Comparison of ENCODE assay signal across 23 mouse cellular contexts in genomic region chr19:4226779-4227178, GRCm38 (mm10). TPM values are rescaled to one million over a fixed set of nuclear protein-coding genes. Genes with fewer than 3 reads are reported as not detected.
DNase-seq lines count a peak whose midpoint lies in the region; ATAC-seq and TF ChIP-seq lines count a peak whose summit lies in the region.
"Had no signal": no experiment of that assay in that cellular context is flagged by ENCODE, and none has a peak within 500 bp of the region (broad histone marks: within the 10 kb centered on the region; RNA-seq: fewer than 3 reads in every experiment).

No protein-coding gene starts in this region.

- peaks cover 4% of the 10 kb centered on the region for H3K4me1 ChIP-seq in midbrain, embryonic 11.5 days (ENCODE audit: control insufficient read depth, insufficient read depth, low read length)
- peaks cover 4% of the 10 kb centered on the region for H3K4me1 ChIP-seq in midbrain, embryonic 14.5 days (ENCODE audit: control insufficient read depth, insufficient read depth, low read length)
- H3K4me1 ChIP-seq in bone marrow, adult 2 months (ENCODE audit: control insufficient read depth, insufficient read depth, low read length) = peaks cover 16% of the 10 kb centered on the region

- H3K9me3 ChIP-seq in midbrain, embryonic 11.5 days (ENCODE audit: control insufficient read depth, low read length) = no peaks in the 10 kb centered on the region
- no peaks in the 10 kb centered on the region for H3K9me3 ChIP-seq in midbrain, embryonic 14.5 days (ENCODE audit: control insufficient read depth, low read length)
- H3K9me3 ChIP-seq: embryonic facial prominence, embryonic 13.5 days; forebrain, embryonic 12.5 days; heart, embryonic 15.5 days; hindbrain, embryonic 10.5 days had no signal

- H3K36me3 ChIP-seq in midbrain, embryonic 11.5 days (ENCODE audit: control insufficient read depth, insufficient read depth, low read length) = no peaks in the 10 kb centered on the region
- no peaks in the 10 kb centered on the region for H3K36me3 ChIP-seq in midbrain, embryonic 14.5 days (ENCODE audit: control insufficient read depth, insufficient read depth, low read length)
- H3K36me3 ChIP-seq in splenic B cell, adult 2 months (ENCODE audit: control insufficient read depth, insufficient read depth, low read length, poor library complexity, severe bottlenecking) = peaks cover 3% of the 10 kb centered on the region; the same call in 1 of the 2 replicates
- H3K36me3 ChIP-seq: forebrain, embryonic 12.5 days; heart, embryonic 15.5 days; hindbrain, embryonic 10.5 days had no signal

- H3K27ac ChIP-seq in midbrain, embryonic 11.5 days (ENCODE audit: low read depth, low read length) = no peak overlapping the region
- H3K27ac ChIP-seq in midbrain, embryonic 14.5 days (replicated peaks; ENCODE audit: low read depth, low read length) = no peak overlapping the region
- peak overlapping the region; percentile 49; the same call in 1 of the 2 replicates for H3K27ac ChIP-seq in bone marrow, adult 2 months (ENCODE audit: control insufficient read depth, insufficient read depth, low read depth, low read length, poor library complexity)
- H3K27ac ChIP-seq: embryonic facial prominence, embryonic 13.5 days; forebrain, embryonic 12.5 days; heart, adult 2 months; heart, embryonic 15.5 days; hindbrain, embryonic 10.5 days; hindbrain, embryonic 14.5 days had no signal

- no peak overlapping the region for H3K4me3 ChIP-seq in midbrain, embryonic 11.5 days (ENCODE audit: low read depth, low read length)
- H3K4me3 ChIP-seq in midbrain, embryonic 14.5 days (replicated peaks; ENCODE audit: low read depth, low read length) = no peak overlapping the region
- H3K4me3 ChIP-seq in bone marrow, adult 2 months (replicated peaks; ENCODE audit: control insufficient read depth, low read depth, low read length) = no peak overlapping the region
- H3K4me3 ChIP-seq: embryonic facial prominence, embryonic 13.5 days; forebrain, embryonic 12.5 days; heart, adult 2 months; heart, embryonic 15.5 days; hindbrain, embryonic 10.5 days had no signal

- peak; percentile 1 for DNase-seq in midbrain, embryonic 11.5 days (ENCODE audit: low spot score, missing footprints)
- no peak for DNase-seq in midbrain, embryonic 14.5 days
- DNase-seq in thymus, postnatal 25 days = peak; percentile 13
- DNase-seq in thymus, postnatal 14 days = no peak
- DNase-seq in splenic B cell, adult 2 months (ENCODE audit: low read depth, low spot score) = peak; percentile 63
- DNase-seq in testis, postnatal 14 days (ENCODE audit: low spot score) = no peak
- DNase-seq: adrenal gland, adult 8-10 months; adrenal gland, postnatal 36 days; cerebellum, adult 11-12 months; cerebellum, adult 9-11 months; cerebellum, postnatal 36 days; gastrocnemius, postnatal 10 days had no signal

- WGBS in midbrain, embryonic 11.5 days = 91% methylated on average over 7 of the region's 7 CpGs
- 88% methylated on average over 7 of the region's 7 CpGs for WGBS in midbrain, embryonic 14.5 days
- WGBS in bone marrow, adult 2 months = 19% methylated on average over 7 of the region's 7 CpGs

- TF ChIP-seq CTCF in bone marrow, adult 2 months (IDR thresholded peaks at IDR 0.05; ENCODE audit: control insufficient read depth, insufficient read depth, low read length) = no peak

- H3K27me3 ChIP-seq in midbrain, embryonic 11.5 days (ENCODE audit: control insufficient read depth, insufficient read depth, low read length) = peaks cover 3% of the 10 kb centered on the region; the same call in 1 of the 2 replicates
- H3K27me3 ChIP-seq in midbrain, embryonic 14.5 days (ENCODE audit: control insufficient read depth, insufficient read depth, low read length) = no peaks in the 10 kb centered on the region
- no peaks in the 10 kb centered on the region for H3K27me3 ChIP-seq in splenic B cell, adult 2 months (ENCODE audit: control insufficient read depth, insufficient read depth, low read length, poor library complexity, severe bottlenecking)

- no peak for ATAC-seq in midbrain, embryonic 11.5 days (ENCODE audit: low FRiP score)
- ATAC-seq in midbrain, embryonic 14.5 days (ENCODE audit: low FRiP score, low TSS enrichment) = no peak
- ATAC-seq: forebrain, embryonic 16.5 days had no signal

- TF ChIP-seq POLR2A in bone marrow, adult 2 months (IDR thresholded peaks at IDR 0.05; ENCODE audit: borderline replicate concordance, control insufficient read depth, low read depth, low read length) = no peak

- no peak overlapping the region for H3K9ac ChIP-seq in midbrain, embryonic 11.5 days (ENCODE audit: low read length)
- H3K9ac ChIP-seq in midbrain, embryonic 14.5 days (replicated peaks; ENCODE audit: low read length) = no peak overlapping the region
- H3K9ac ChIP-seq: embryonic facial prominence, embryonic 13.5 days; forebrain, embryonic 12.5 days; heart, embryonic 15.5 days; hindbrain, embryonic 14.5 days had no signal

- H3K4me2 ChIP-seq in midbrain, embryonic 11.5 days = no peak overlapping the region
- H3K4me2 ChIP-seq in midbrain, embryonic 14.5 days (ENCODE audit: low read length) = no peak overlapping the region
- H3K4me2 ChIP-seq: embryonic facial prominence, embryonic 13.5 days; forebrain, embryonic 12.5 days; heart, embryonic 11.5 days; heart, embryonic 15.5 days; hindbrain, embryonic 14.5 days had no signal

RNA-seq across cellular contexts. Expression of gene Pold4, which starts 4.9 kb away (rescaled TPM):
- 12.2 and 12.6 TPM in 2 replicates for polyA plus RNA-seq in midbrain, embryonic 11.5 days (2014; fragmentation: Nextera tagmentation; extraction: Ambion mirVana)
- polyA plus RNA-seq in midbrain, embryonic 14.5 days (2014; fragmentation: Nextera tagmentation; extraction: Ambion mirVana) = 18.5 and 19.1 TPM in 2 replicates
- polyA plus RNA-seq in bone marrow, adult 2 months (2011; ENCODE audit: insufficient read depth, insufficient read length, low replicate concordance, missing spikeins) = 31.7 and 54.7 TPM in 2 replicates

RNA-seq across cellular contexts. Expression of gene AC109138.7, which starts 12.6 kb away (rescaled TPM):
- not detected in 2 replicates for polyA plus RNA-seq in midbrain, embryonic 11.5 days (2014; fragmentation: Nextera tagmentation; extraction: Ambion mirVana)
- not detected in 2 replicates for polyA plus RNA-seq in midbrain, embryonic 14.5 days (2014; fragmentation: Nextera tagmentation; extraction: Ambion mirVana)
- polyA plus RNA-seq in bone marrow, adult 2 months (2011; ENCODE audit: insufficient read depth, insufficient read length, low replicate concordance, missing spikeins) = not detected in 2 replicates
- polyA plus RNA-seq: brain, embryonic 14.5 days; embryonic facial prominence, embryonic 13.5 days; forebrain, embryonic 12.5 days; forebrain, embryonic 16.5 days; frontal cortex, adult 2 months; heart, adult 2 months; heart, embryonic 11.5 days; heart, embryonic 15.5 days; hindbrain, embryonic 10.5 days; hindbrain, embryonic 14.5 days had no signal

RNA-seq across cellular contexts. Expression of gene Clcf1, which starts 12.7 kb away (rescaled TPM):
- 0.31 and 0.32 TPM in 2 replicates for polyA plus RNA-seq in midbrain, embryonic 11.5 days (2014; fragmentation: Nextera tagmentation; extraction: Ambion mirVana)
- 0.08 and 0.46 TPM in 2 replicates for polyA plus RNA-seq in midbrain, embryonic 14.5 days (2014; fragmentation: Nextera tagmentation; extraction: Ambion mirVana)
- polyA plus RNA-seq in bone marrow, adult 2 months (2011; ENCODE audit: insufficient read depth, insufficient read length, low replicate concordance, missing spikeins) = 10.3 and 25.4 TPM in 2 replicates

RNA-seq across cellular contexts. Expression of gene Rad9a, which starts 25.3 kb away (rescaled TPM):
- 42.4 and 43.5 TPM in 2 replicates for polyA plus RNA-seq in midbrain, embryonic 11.5 days (2014; fragmentation: Nextera tagmentation; extraction: Ambion mirVana)
- 20.3 and 22.7 TPM in 2 replicates for polyA plus RNA-seq in midbrain, embryonic 14.5 days (2014; fragmentation: Nextera tagmentation; extraction: Ambion mirVana)
- polyA plus RNA-seq in bone marrow, adult 2 months (2011; ENCODE audit: insufficient read depth, insufficient read length, low replicate concordance, missing spikeins) = 24.2 and 39.8 TPM in 2 replicates

RNA-seq across cellular contexts. Expression of gene Ppp1ca, which starts 34.9 kb away (rescaled TPM):
- polyA plus RNA-seq in midbrain, embryonic 11.5 days (2014; fragmentation: Nextera tagmentation; extraction: Ambion mirVana) = 874 and 929 TPM in 2 replicates
- 591 and 597 TPM in 2 replicates for polyA plus RNA-seq in midbrain, embryonic 14.5 days (2014; fragmentation: Nextera tagmentation; extraction: Ambion mirVana)
- 121 and 204 TPM in 2 replicates for polyA plus RNA-seq in bone marrow, adult 2 months (2011; ENCODE audit: insufficient read depth, insufficient read length, low replicate concordance, missing spikeins)

Comparison
In these comparisons a context has a peak if more than half of its experiments do, and no peak if none do; other contexts are left out.
1. DNase-seq: peak in midbrain, embryonic 11.5 days (single experiment), thymus, postnatal 25 days (single experiment) and splenic B cell, adult 2 months (single experiment); none in midbrain, embryonic 14.5 days (single experiment), thymus, postnatal 14 days (single experiment) and testis, postnatal 14 days (single experiment).